Mouse (Mus musculus) kidney, postnatal 4 days (tissue): ENCODE data around the gene Micall1.

Source experiments
- DNase-seq, 2 experiments: peaks; one replicate each; pipeline ENCODE4 v3.0.0; 2021; ENCODE audit warnings: mixed read lengths in 2 of 2

Gene Micall1

GRCm38 (mm10) chr15:79108421-79109320 is at the start of gene Micall1:
Gene Micall1, plus strand, starts transcription at chr15:79108898.
- peak; percentile 76 to 86 for DNase-seq

- DNase-seq, result no peak
Observed at GRCm38 (mm10) chr15:79060887-79061565, 47.7 kb upstream of the Micall1 start.

- peak; percentile 96 to 98 for DNase-seq
Observed at GRCm38 (mm10) chr15:79062376-79063159, 46.1 kb upstream of the Micall1 start, which contains the start of gene Ankrd54. Gene Ankrd54, minus strand, starts transcription at chr15:79062893.

GRCm38 (mm10) chr15:79063160-79063740 is 45.4 kb upstream of the Micall1 start:
- DNase-seq, result no peak

GRCm38 (mm10) chr15:79065086-79065770 is 43.5 kb upstream of the Micall1 start:
- DNase-seq, result peak; percentile 63 to 74

- peak; percentile 45 to 51 for DNase-seq
Observed at GRCm38 (mm10) chr15:79066276-79066675, 42.4 kb upstream of the Micall1 start.

GRCm38 (mm10) chr15:79067631-79068030 is 41.1 kb upstream of the Micall1 start:
- DNase-seq, result no peak

GRCm38 (mm10) chr15:79068416-79068815 is 40.3 kb upstream of the Micall1 start:
- DNase-seq, result no peak

- DNase-seq, result peak; percentile 39 to 51
Observed at GRCm38 (mm10) chr15:79071117-79072039, 37.3 kb upstream of the Micall1 start.

- no peak for DNase-seq
Observed at GRCm38 (mm10) chr15:79073752-79074151, 34.9 kb upstream of the Micall1 start.

GRCm38 (mm10) chr15:79074446-79074845 is 34.3 kb upstream of the Micall1 start:
- DNase-seq, result peak in 1 of 2 experiments; percentile 7

GRCm38 (mm10) chr15:79074913-79075532 is 33.7 kb upstream of the Micall1 start, which contains the start of gene Eif3l:
Gene Eif3l, plus strand, starts transcription at chr15:79075179.
- peak; percentile 92 to 95 for DNase-seq

GRCm38 (mm10) chr15:79075658-79076365 is 32.9 kb upstream of the Micall1 start:
- no peak for DNase-seq

GRCm38 (mm10) chr15:79079567-79079966 is 29.1 kb upstream of the Micall1 start:
- DNase-seq, result no peak

GRCm38 (mm10) chr15:79092284-79092683 is 16.4 kb upstream of the Micall1 start:
- DNase-seq, result no peak

- peak; percentile 62 to 70 for DNase-seq
Observed at GRCm38 (mm10) chr15:79093083-79093839, 15.4 kb upstream of the Micall1 start.

- DNase-seq, result no peak
Observed at GRCm38 (mm10) chr15:79095483-79095882, 13.2 kb upstream of the Micall1 start.

GRCm38 (mm10) chr15:79096556-79096955 is 12.1 kb upstream of the Micall1 start:
- peak; percentile 41 to 48 for DNase-seq

- peak in 1 of 2 experiments; percentile 14 for DNase-seq
Observed at GRCm38 (mm10) chr15:79097135-79097534, 11.6 kb upstream of the Micall1 start.
